Mouse (Mus musculus): ENCODE data around the gene Kxd1. TPM values are rescaled to one million over a fixed set of nuclear protein-coding genes. Genes with fewer than 3 reads are reported as not detected.

Kxd1 gene
- polyA plus RNA-seq, 1 experiment from 2014 or later = 44.7 TPM

DNA sequence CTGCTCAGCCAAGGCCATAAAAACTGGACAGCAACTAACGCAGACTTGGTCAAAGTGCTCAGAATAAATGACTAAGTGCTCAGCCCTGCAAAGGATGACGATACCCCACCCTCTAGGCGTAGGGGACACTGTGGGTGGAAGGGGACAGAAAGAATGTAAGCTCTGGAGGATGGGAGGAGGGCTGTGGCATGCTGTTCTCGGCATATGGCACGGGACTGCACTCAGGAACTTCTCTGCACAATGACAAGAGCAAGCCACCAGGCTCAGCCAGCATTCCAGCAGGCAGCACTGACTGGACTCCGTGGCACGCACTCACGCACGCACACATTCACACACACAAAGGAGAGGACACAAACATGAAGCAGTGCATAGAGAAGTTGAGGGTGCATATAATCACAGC is 67.2 kb downstream of the Kxd1 start:
- Histone ChIP-seq H3K4me2 (no peak overlapping the region), H3K36me3 (peaks cover 13% of the 10 kb centered on the region), H3K27ac (no peak overlapping the region), H3K9ac (no peak overlapping the region), H3K4me1 (peaks cover 21% of the 10 kb centered on the region), H3K4me3 (no peak overlapping the region), H3K27me3 (replicated peaks) (no peaks in the 10 kb centered on the region), H3K9me3 (replicated peaks) (no peaks in the 10 kb centered on the region)
- no peak for ATAC-seq
- WGBS (ENCODE audit: insufficient replicate concordance) = 85% methylated on average over 9 of the region's 9 CpGs

DNA sequence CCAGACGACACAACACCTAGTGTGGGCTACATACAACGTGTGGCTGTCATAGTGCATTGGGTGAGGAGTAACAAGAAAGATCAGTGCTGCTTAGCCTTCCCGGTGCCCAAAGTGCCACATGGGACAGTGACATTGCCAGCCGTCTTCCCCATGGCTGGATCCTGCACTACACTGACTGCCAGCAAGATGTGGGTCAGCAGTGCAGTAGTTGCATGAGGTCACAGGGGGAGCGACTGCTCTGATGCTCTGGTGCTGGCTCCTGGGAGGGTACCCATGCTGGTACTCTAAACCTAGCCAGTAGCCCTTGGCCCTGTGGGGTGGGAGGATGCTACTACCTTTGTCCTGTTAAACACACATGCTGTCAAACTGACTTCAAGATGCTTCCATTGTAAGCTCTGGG is 67.6 kb downstream of the Kxd1 start:
- WGBS (ENCODE audit: insufficient replicate concordance) = 75% methylated on average over 5 of the region's 5 CpGs
- H3K27ac ChIP-seq = no peak overlapping the region
- peaks cover 13% of the 10 kb centered on the region for H3K36me3 ChIP-seq
- ATAC-seq = no peak
- peaks cover 21% of the 10 kb centered on the region for H3K4me1 ChIP-seq
- H3K4me3 ChIP-seq = no peak overlapping the region
- H3K9me3 ChIP-seq (replicated peaks) = no peaks in the 10 kb centered on the region
- H3K4me2 ChIP-seq = no peak overlapping the region
- H3K27me3 ChIP-seq (replicated peaks) = no peaks in the 10 kb centered on the region
- no peak overlapping the region for H3K9ac ChIP-seq

DNA sequence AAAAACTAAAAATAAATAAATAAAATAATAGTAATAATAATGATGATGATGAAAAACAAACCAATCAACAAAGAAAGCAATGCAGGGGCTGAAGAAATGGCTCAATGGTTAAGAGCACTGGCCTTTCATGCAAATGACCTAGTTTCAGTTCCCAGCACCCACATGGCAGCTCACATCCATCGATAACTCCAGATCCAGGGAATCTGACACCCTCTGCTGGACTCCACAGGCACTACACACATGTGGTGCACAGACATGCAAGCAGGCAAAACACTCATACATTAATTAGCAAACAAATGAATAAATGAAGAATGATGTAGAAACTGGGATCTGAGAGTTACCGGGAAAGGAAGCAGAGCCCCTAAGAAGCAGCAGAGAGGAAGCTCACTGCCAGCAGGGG is 68.1 kb downstream of the Kxd1 start:
- 95% methylated on average over 2 of the region's 2 CpGs for WGBS (ENCODE audit: insufficient replicate concordance)
- H3K27me3 ChIP-seq (replicated peaks) = no peaks in the 10 kb centered on the region; the same call in 1 of the 2 replicates

DNA sequence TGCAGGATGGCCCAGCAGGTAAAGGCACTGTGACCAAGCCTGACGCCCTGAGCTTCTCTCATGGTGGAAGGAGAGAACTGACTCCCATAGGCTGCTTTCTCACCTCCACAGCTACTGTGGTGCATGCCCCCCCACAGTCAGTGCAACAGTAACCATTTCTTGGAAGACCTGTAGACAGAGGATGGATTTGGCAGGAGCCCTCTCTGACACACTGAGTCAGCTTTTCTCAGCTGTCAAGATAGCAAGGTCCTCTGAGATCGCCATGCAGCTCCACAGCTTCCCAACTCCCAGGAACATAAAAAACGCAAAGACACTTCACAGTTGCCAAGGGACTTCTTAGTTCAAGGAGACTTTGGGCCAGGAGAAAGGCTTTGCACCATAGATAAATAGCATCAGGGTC is 69.3 kb downstream of the Kxd1 start:
- no peak overlapping the region for H3K9ac ChIP-seq
- no peaks in the 10 kb centered on the region for H3K9me3 ChIP-seq (replicated peaks)
- H3K4me3 ChIP-seq = no peak overlapping the region
- H3K4me1 ChIP-seq = peaks cover 21% of the 10 kb centered on the region
- peaks cover 8% of the 10 kb centered on the region for H3K36me3 ChIP-seq
- peaks cover 6% of the 10 kb centered on the region for H3K27me3 ChIP-seq (replicated peaks)
- H3K4me2 ChIP-seq = no peak overlapping the region
- ATAC-seq = no peak
- WGBS (ENCODE audit: insufficient replicate concordance) = 56% methylated on average over 3 of the region's 3 CpGs
- no peak overlapping the region for H3K27ac ChIP-seq

More for the DNA sequence above, 68.1 kb downstream of the Kxd1 start:
- Histone ChIP-seq H3K9ac (no peak overlapping the region), H3K4me1 (peaks cover 21% of the 10 kb centered on the region), H3K4me3 (no peak overlapping the region), H3K36me3 (peaks cover 13% of the 10 kb centered on the region), H3K9me3 (replicated peaks) (no peaks in the 10 kb centered on the region), H3K4me2 (no peak overlapping the region), H3K27ac (no peak overlapping the region)
- ATAC-seq = no peak

Other genes with a start within 250 kb of the Kxd1 start
- 19.6 and 21.4 TPM in 2 replicates for gene Homer3, start 245.1 kb downstream of the Kxd1 start, polyA plus RNA-seq (2016; fragmentation: Nextera tagmentation; extraction: Ambion mirVana)
- 37.0 and 40.0 TPM in 2 replicates for gene Ddx49, start 225.5 kb downstream of the Kxd1 start, polyA plus RNA-seq (2016; fragmentation: Nextera tagmentation; extraction: Ambion mirVana)
- gene Cope, start 225.4 kb downstream of the Kxd1 start, polyA plus RNA-seq (2016; fragmentation: Nextera tagmentation; extraction: Ambion mirVana) = 205 and 212 TPM in 2 replicates
- 0.45 and 0.63 TPM in 2 replicates for gene Cers1, start 212.2 kb downstream of the Kxd1 start, polyA plus RNA-seq (2016; fragmentation: Nextera tagmentation; extraction: Ambion mirVana)
- 1.0 and 1.5 TPM in 2 replicates for gene Gdf1, start 198.1 kb downstream of the Kxd1 start, polyA plus RNA-seq (2016; fragmentation: Nextera tagmentation; extraction: Ambion mirVana)
- gene Upf1, start 174.7 kb downstream of the Kxd1 start, polyA plus RNA-seq (2016; fragmentation: Nextera tagmentation; extraction: Ambion mirVana) = 30.4 and 30.5 TPM in 2 replicates
- 0.27 and 0.63 TPM in 2 replicates for gene Comp, start 154.4 kb downstream of the Kxd1 start, polyA plus RNA-seq (2016; fragmentation: Nextera tagmentation; extraction: Ambion mirVana)
- 6.6 and 6.9 TPM in 2 replicates for gene Crtc1, start 88.4 kb downstream of the Kxd1 start, polyA plus RNA-seq (2016; fragmentation: Nextera tagmentation; extraction: Ambion mirVana)
- 9.4 and 9.5 TPM in 2 replicates for gene Klhl26, start 51.0 kb downstream of the Kxd1 start, polyA plus RNA-seq (2016; fragmentation: Nextera tagmentation; extraction: Ambion mirVana)
- gene Tmem59l, start 40.6 kb downstream of the Kxd1 start, polyA plus RNA-seq (2016; fragmentation: Nextera tagmentation; extraction: Ambion mirVana) = 0.18 and 0.37 TPM in 2 replicates
- 3.9 and 4.0 TPM in 2 replicates for gene Crlf1, start 34.8 kb downstream of the Kxd1 start, polyA plus RNA-seq (2016; fragmentation: Nextera tagmentation; extraction: Ambion mirVana)
- 85.6 and 86.6 TPM in 2 replicates for gene Rex1bd, start 21.2 kb downstream of the Kxd1 start, polyA plus RNA-seq (2016; fragmentation: Nextera tagmentation; extraction: Ambion mirVana)
- 841 and 876 TPM in 2 replicates for gene Uba52, start 17.2 kb downstream of the Kxd1 start, polyA plus RNA-seq (2016; fragmentation: Nextera tagmentation; extraction: Ambion mirVana)
- gene Fkbp8, start 232 bp downstream of the Kxd1 start, polyA plus RNA-seq (2016; fragmentation: Nextera tagmentation; extraction: Ambion mirVana) = 223 and 224 TPM in 2 replicates
- 13.1 TPM in 2 replicates for gene Ell, start 11.5 kb upstream of the Kxd1 start, polyA plus RNA-seq (2016; fragmentation: Nextera tagmentation; extraction: Ambion mirVana)
- gene Isyna1, start 66.4 kb upstream of the Kxd1 start, polyA plus RNA-seq (2016; fragmentation: Nextera tagmentation; extraction: Ambion mirVana) = 114 and 115 TPM in 2 replicates
- 96.4 and 98.0 TPM in 2 replicates for gene Ssbp4, start 80.9 kb upstream of the Kxd1 start, polyA plus RNA-seq (2016; fragmentation: Nextera tagmentation; extraction: Ambion mirVana)
- gene Lrrc25, start 88.2 kb upstream of the Kxd1 start, polyA plus RNA-seq (2016; fragmentation: Nextera tagmentation; extraction: Ambion mirVana) = 4.1 and 4.6 TPM in 2 replicates
- 4.4 and 4.9 TPM in 2 replicates for gene Gdf15, start 104.5 kb upstream of the Kxd1 start, polyA plus RNA-seq (2016; fragmentation: Nextera tagmentation; extraction: Ambion mirVana)
- gene Pgpep1, start 132.4 kb upstream of the Kxd1 start, polyA plus RNA-seq (2016; fragmentation: Nextera tagmentation; extraction: Ambion mirVana) = 19.6 and 24.2 TPM in 2 replicates
- 266 and 269 TPM in 2 replicates for gene Lsm4, start 145.3 kb upstream of the Kxd1 start, polyA plus RNA-seq (2016; fragmentation: Nextera tagmentation; extraction: Ambion mirVana)
- 59.5 and 66.8 TPM in 2 replicates for gene Jund, start 171.0 kb upstream of the Kxd1 start, polyA plus RNA-seq (2016; fragmentation: Nextera tagmentation; extraction: Ambion mirVana)
- gene Iqcn, start 175.5 kb upstream of the Kxd1 start, polyA plus RNA-seq (2016; fragmentation: Nextera tagmentation; extraction: Ambion mirVana) = not detected in 2 replicates
- not detected in 2 replicates for gene Gm3336, start 190.6 kb upstream of the Kxd1 start, polyA plus RNA-seq (2016; fragmentation: Nextera tagmentation; extraction: Ambion mirVana)
- 0.56 and 0.71 TPM in 2 replicates for gene Pde4c, start 195.8 kb upstream of the Kxd1 start, polyA plus RNA-seq (2016; fragmentation: Nextera tagmentation; extraction: Ambion mirVana)
- 3.3 and 3.9 TPM in 2 replicates for gene Rab3a, start 226.7 kb upstream of the Kxd1 start, polyA plus RNA-seq (2016; fragmentation: Nextera tagmentation; extraction: Ambion mirVana)
- 52.2 and 52.7 TPM in 2 replicates for gene Mpv17l2, start 233.0 kb upstream of the Kxd1 start, polyA plus RNA-seq (2016; fragmentation: Nextera tagmentation; extraction: Ambion mirVana)
- 23.3 and 27.3 TPM in 2 replicates for gene Pik3r2, start 248.8 kb upstream of the Kxd1 start, polyA plus RNA-seq (2016; fragmentation: Nextera tagmentation; extraction: Ambion mirVana)